Mouse (Mus musculus) embryonic facial prominence, embryonic 14.5 days (tissue): Measurements from ENCODE around the gene C130050O18Rik. TPM values are rescaled to one million over a fixed set of nuclear protein-coding genes. Genes with fewer than 3 reads are reported as not detected.
A peak's percentile ranks its signal among the peaks of the same experiment; 100 is the strongest.

Experiments used
- ATAC-seq: fragments of 200-750 bp; cut with Nextera tagmentation; 2 replicates; pipeline ENCODE4 v1.8.0; 2017; ENCODE audit warnings: low read depth, moderate number of reproducible peaks, moderate TSS enrichment
- DNase-seq: peaks from one replicate; pipeline ENCODE4 v3.0.0-alpha.2; 2015; ENCODE audit warnings: low spot score
- H3K27ac ChIP-seq: fragments of 300-500 bp; sonication (generic); replicated peaks from 2 replicates; pipeline ENCODE4 v1.5.1; 2014; ENCODE audit warnings: low read depth, mild to moderate bottlenecking, low read length, moderate library complexity
- H3K27me3 ChIP-seq: fragments of 300-500 bp; sonication (generic); replicated peaks from 2 replicates; pipeline ENCODE4 v1.6.1; 2014; ENCODE audit warnings: low read length; ENCODE audit not compliant: control insufficient read depth, insufficient read depth
- H3K36me3 ChIP-seq: fragments of 300-500 bp; sonication (generic); 2 replicates; pipeline ENCODE4 v1.6.1; 2014; ENCODE audit warnings: low read length, mixed read lengths; ENCODE audit not compliant: control insufficient read depth, insufficient read depth
- H3K4me1 ChIP-seq: fragments of 300-500 bp; sonication (generic); 2 replicates; pipeline ENCODE4 v1.6.1; 2014; ENCODE audit warnings: antibody characterized with exemption, low read length; ENCODE audit not compliant: control insufficient read depth, insufficient read depth
- H3K4me2 ChIP-seq: fragments of 300-500 bp; sonication (generic); 2 replicates; pipeline ENCODE4 v1.6.1; 2014; ENCODE audit warnings: low read depth, mild to moderate bottlenecking, low read length, moderate library complexity, mixed read lengths
- H3K4me3 ChIP-seq: fragments of 300-500 bp; sonication (generic); 2 replicates; pipeline ENCODE4 v1.5.1; 2014; ENCODE audit warnings: low read depth, mild to moderate bottlenecking, low read length
- H3K9ac ChIP-seq: fragments of 300-500 bp; sonication (generic); 2 replicates; pipeline ENCODE4 v1.6.1; 2014; ENCODE audit warnings: low read depth, mild to moderate bottlenecking, low read length, moderate library complexity, mixed read lengths
- H3K9me3 ChIP-seq: fragments of 300-500 bp; sonication (generic); 2 replicates; pipeline ENCODE4 v1.6.1; 2016; ENCODE audit warnings: low read length; ENCODE audit not compliant: control insufficient read depth
- WGBS: fragments of 180-500 bp; shearing (Covaris S2); extraction: QIAGEN DNeasy Blood & Tissue Kit; methylation state at CpG from one replicate; pipeline ENCODE4 v1.1.7; 2014; 5-methylcytosine and 5-hydroxymethylcytosine counted together
- polyA plus RNA-seq: library from polyadenylated mRNA; unstranded; fragments of >200 nt; fragmentation: Nextera tagmentation; extraction: Ambion mirVana; gene quantifications from 2 replicates; pipeline ENCODE4 v1.2.1, GENCODE M21; 2014

The C130050O18Rik gene
- polyA plus RNA-seq, 1 experiment from 2014 or later: 5.2 TPM

DNA sequence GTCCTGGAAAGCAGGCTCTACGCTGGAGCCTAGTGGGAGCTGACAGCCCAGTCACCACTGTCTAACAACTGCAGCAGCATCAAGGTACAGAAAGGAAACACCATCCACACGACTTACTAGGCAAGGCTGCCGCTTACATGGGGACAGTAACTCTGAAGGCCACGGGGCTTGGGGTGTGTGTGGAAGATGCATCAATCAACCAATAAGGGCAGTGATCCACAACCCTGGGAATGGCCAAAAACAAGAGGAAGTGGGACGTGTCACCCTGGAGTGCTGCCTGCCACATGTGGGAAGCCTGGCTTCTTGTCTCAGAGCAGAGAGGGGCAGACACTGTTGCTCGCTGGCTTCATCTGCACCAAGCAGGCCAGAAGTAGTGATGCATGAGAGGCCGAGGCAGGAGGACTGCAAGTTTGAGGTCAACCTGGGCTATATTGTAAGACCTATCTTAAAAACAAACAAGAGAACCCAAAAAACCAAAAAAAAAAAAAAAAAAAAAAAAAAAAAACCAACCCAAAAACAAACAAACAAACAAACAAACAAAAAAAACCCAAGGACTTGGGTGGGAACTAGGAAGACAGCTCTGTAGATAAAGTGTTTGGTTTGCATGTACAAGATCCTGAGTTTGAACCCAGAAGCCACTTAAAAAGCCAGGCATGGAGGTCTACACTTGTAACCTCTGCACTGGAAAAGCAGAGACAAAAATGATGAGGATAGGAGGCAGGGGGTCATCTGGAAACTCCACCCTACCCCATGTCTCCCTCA, 27.8 kb downstream of the C130050O18Rik start:
- Histone ChIP-seq H3K4me1 (peaks cover 10% of the 10 kb centered on the region; the same call in 1 of the 2 replicates), H3K4me3 (no peak overlapping the region)
- 61% methylated on average over 7 of the region's 7 CpGs for WGBS

DNA sequence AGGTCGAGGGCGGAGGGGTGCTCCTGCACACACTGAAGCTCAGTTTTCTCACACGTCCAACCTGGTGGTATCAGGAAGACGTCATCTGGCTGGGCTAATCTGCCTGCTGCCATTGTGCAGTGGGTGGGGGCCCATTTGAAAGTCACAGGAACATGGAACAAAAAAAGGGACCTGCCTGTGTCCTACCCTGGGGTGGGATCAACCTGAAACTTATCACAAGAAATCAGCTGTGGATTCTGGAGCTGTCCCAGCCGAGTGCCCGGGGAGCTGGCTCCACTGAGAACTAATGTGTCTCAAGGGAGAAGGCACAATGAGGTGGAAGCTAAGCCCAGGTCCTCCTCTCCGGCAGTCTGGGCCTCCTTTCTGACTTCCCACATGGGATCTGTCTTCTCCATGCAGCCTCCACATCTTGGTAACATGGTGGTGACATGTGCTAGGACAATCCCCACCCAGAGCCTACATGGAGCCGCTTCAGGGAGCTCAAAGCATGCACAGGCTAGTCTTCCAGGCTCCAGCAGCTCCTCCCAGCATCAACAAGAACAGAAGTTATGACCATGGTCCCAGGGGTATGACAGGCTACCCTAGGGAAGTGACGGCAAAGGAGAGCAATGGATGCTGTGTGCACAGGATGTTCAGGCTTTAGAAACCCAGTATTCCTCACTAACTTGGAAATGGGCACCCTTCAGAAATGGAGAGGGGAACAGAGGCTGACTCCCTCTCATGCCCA, 28.9 kb downstream of the C130050O18Rik start:
- H3K4me3 ChIP-seq: no peak overlapping the region
- 71% methylated on average over 9 of the region's 9 CpGs for WGBS

More for the DNA sequence above, 27.8 kb downstream of the C130050O18Rik start:
- no peak for ATAC-seq
- H3K36me3 ChIP-seq: no peaks in the 10 kb centered on the region
- no peak overlapping the region for H3K27ac ChIP-seq
- DNase-seq: no peak
- H3K9me3 ChIP-seq: no peaks in the 10 kb centered on the region
- H3K4me2 ChIP-seq: no peak overlapping the region
- no peaks in the 10 kb centered on the region for H3K27me3 ChIP-seq
- peak overlapping the region; percentile 34; the same call in 1 of the 2 replicates for H3K9ac ChIP-seq

DNA sequence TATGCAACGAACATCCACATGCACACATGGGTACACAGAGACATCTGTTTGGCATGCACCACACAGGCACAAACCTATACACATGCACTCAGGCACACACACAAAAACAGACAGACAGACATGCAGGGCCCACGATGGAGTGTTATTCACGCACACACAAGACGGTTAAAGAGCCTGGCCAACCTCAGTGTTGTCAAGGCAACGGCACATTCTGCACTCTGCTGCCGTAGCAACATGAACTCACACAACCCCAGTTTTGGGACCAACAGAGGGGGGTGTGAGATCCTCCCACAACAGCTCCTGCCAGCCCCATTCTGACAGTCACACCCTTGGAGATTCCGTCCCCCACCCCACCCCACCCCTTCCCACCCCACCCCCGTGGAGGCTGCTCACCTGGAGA, 29.9 kb downstream of the C130050O18Rik start:
- Histone ChIP-seq H3K4me3 (no peak overlapping the region), H3K36me3 (no peaks in the 10 kb centered on the region), H3K27me3 (no peaks in the 10 kb centered on the region), H3K9me3 (no peaks in the 10 kb centered on the region), H3K4me2 (no peak overlapping the region), H3K4me1 (peaks cover 10% of the 10 kb centered on the region; the same call in 1 of the 2 replicates), H3K9ac (no peak overlapping the region), H3K27ac (no peak overlapping the region)
- 0 out of 2 replicates have a peak, but pooled peaks have one; percentile 14 for ATAC-seq
- 48% methylated on average over 8 of the region's 8 CpGs for WGBS
- peak; percentile 54 for DNase-seq

More for the DNA sequence above, 28.9 kb downstream of the C130050O18Rik start:
- H3K36me3 ChIP-seq: no peaks in the 10 kb centered on the region
- no peak overlapping the region for H3K27ac ChIP-seq
- peaks cover 10% of the 10 kb centered on the region; the same call in 1 of the 2 replicates for H3K4me1 ChIP-seq
- H3K27me3 ChIP-seq: no peaks in the 10 kb centered on the region
- H3K9me3 ChIP-seq: no peaks in the 10 kb centered on the region
- H3K9ac ChIP-seq: no peak overlapping the region
- DNase-seq (no peak), ATAC-seq (no peak)
- H3K4me2 ChIP-seq: no peak overlapping the region

DNA sequence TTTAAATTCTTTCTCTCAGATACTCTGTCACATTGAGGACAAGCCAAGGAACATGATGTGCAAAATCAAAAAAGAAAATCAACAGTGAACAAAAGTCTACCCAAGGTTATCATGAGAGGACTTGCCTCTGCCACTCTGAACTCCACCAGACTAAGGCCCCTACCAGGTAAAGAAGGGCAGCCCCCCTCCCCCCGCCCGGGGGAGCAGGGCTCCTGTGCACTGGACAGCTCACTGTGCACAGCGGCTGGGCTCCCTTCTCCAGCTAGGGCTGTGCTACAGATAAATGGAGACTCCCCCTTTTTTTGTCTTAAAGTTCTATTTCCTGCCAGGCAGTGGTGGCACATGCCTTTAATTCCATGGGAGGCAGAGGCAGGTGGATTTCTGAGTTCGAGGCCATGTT, 32.7 kb downstream of the C130050O18Rik start:
- no peak for ATAC-seq

DNA sequence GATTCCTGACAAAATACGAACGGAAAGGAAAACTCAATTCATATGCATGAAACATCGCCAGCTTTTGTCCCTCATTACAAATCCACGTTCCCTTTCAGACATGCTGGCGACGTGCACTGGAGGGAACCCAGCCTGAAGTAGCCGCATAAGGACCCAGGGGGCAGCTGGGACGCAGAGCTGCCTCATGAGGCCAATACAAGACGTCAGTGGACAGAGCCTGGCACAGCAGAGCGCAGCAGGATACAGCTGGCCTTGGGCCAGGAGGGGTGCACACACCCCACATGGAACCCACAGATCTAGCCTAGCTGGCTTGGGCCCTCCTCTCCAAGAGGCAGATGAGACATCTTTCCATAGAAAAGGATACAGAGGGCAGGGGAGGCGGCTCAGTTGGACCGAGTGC, 33.4 kb downstream of the C130050O18Rik start:
- 84% methylated on average over 12 of the region's 12 CpGs for WGBS
- no peak for ATAC-seq
- Histone ChIP-seq H3K4me3 (no peak overlapping the region), H3K36me3 (no peaks in the 10 kb centered on the region), H3K4me1 (peaks cover 13% of the 10 kb centered on the region; the same call in 1 of the 2 replicates), H3K27me3 (no peaks in the 10 kb centered on the region), H3K9ac (no peak overlapping the region), H3K9me3 (no peaks in the 10 kb centered on the region), H3K4me2 (no peak overlapping the region), H3K27ac (no peak overlapping the region)
- DNase-seq: no peak

More for the DNA sequence above, 32.7 kb downstream of the C130050O18Rik start:
- no peaks in the 10 kb centered on the region for H3K36me3 ChIP-seq
- H3K4me3 ChIP-seq: no peak overlapping the region
- DNase-seq: no peak
- no peaks in the 10 kb centered on the region for H3K27me3 ChIP-seq
- peaks cover 11% of the 10 kb centered on the region; the same call in 1 of the 2 replicates for H3K4me1 ChIP-seq
- H3K4me2 ChIP-seq: no peak overlapping the region
- H3K27ac ChIP-seq: no peak overlapping the region
- 95% methylated on average over 4 of the region's 4 CpGs for WGBS
- no peaks in the 10 kb centered on the region for H3K9me3 ChIP-seq
- H3K9ac ChIP-seq: no peak overlapping the region

DNA sequence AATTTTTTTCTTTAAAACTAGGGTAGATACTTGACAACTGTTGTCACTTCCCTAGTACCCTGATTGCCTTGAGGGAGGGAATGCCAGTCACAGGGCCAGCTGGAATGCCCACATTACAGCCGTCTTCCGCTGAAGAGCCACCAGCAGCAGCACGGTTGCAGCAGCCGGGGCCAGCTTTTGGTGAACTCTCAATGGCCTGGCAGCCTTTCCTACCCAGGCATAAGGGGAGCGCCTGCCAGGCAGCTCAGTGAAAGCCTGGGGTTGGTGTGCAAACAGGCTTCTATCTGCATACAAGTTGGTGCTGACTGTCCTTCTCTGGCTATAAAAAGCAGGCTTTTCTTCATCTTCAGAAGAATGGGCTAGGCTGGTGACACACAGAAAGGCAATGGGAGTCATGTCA, 35.4 kb downstream of the C130050O18Rik start:
- no peaks in the 10 kb centered on the region for H3K27me3 ChIP-seq
- no peak overlapping the region for H3K4me2 ChIP-seq
- H3K9me3 ChIP-seq: no peaks in the 10 kb centered on the region
- ATAC-seq: no peak
- DNase-seq: no peak
- H3K36me3 ChIP-seq: no peaks in the 10 kb centered on the region
- H3K4me1 ChIP-seq: peaks cover 3% of the 10 kb centered on the region; the same call in 1 of the 2 replicates
- no peak overlapping the region for H3K4me3 ChIP-seq
- no peak overlapping the region for H3K9ac ChIP-seq
- H3K27ac ChIP-seq: no peak overlapping the region
- WGBS: 96% methylated on average over 5 of the region's 5 CpGs

DNA sequence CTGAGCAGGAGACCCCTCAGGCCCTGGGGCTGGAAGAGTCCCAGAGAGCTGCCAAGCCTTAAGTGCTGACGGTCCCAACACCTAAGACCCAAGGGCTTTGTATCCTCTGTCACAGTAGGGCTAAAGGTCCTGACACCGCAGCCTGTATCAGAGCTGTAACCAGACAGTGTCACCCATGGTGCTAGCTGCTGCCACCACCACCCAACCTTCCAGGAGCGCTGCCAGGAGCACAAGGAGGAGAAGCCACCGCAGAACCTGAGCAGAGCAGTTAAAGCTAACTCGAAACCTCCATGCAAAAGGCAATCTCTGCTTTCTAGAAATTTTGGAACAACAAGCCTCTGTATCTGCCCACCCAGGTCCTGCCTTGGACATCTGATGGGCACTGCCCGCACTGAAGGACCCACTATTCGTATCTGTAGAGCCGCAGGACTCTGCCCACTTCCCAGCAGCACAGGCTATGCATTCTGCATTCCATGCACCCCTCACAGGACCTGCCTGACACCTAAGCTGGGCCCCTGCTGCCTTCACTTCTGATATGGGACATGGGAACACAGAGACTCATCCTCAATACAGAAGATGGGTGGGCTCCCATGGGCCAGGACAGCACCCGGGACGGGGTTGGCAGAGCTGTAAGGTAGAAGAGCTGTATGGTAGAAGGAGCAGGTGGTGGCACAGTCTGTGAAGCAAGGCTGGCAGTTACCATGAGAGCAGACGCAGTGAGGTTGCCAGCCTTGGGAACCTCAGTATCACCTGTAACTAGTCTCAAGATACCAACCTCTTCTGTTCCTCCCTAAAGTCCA, 36.0 kb downstream of the C130050O18Rik start:
- DNase-seq: no peak
- WGBS: 94% methylated on average over 11 of the region's 11 CpGs
- H3K9ac ChIP-seq: no peak overlapping the region
- peaks cover 3% of the 10 kb centered on the region; the same call in 1 of the 2 replicates for H3K4me1 ChIP-seq
- no peaks in the 10 kb centered on the region for H3K27me3 ChIP-seq
- H3K4me3 ChIP-seq: no peak overlapping the region
- H3K4me2 ChIP-seq: no peak overlapping the region
- H3K36me3 ChIP-seq: no peaks in the 10 kb centered on the region
- no peaks in the 10 kb centered on the region for H3K9me3 ChIP-seq
- ATAC-seq: no peak
- H3K27ac ChIP-seq: no peak overlapping the region

DNA sequence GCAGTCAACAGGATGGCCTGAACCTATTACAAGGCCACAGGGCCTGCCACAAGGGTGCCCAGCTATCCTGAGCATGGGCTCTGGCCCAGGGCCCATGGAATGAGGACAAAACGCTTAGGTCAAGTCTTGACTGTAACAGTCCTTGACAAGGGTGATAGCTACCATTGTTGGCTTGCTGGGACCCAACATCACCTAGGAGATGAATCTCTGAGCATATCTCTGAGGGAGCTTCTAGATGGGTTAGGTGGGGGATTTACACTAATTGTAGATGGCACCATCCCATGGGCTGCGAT, 36.6 kb downstream of the C130050O18Rik start:
- Histone ChIP-seq H3K4me3 (no peak overlapping the region), H3K4me2 (no peak overlapping the region), H3K4me1 (peaks cover 3% of the 10 kb centered on the region; the same call in 1 of the 2 replicates), H3K9me3 (no peaks in the 10 kb centered on the region), H3K27ac (no peak overlapping the region), H3K9ac (no peak overlapping the region), H3K36me3 (no peaks in the 10 kb centered on the region), H3K27me3 (no peaks in the 10 kb centered on the region)
- ATAC-seq: no peak
- no peak for DNase-seq
- 90% methylated on average over 2 of the region's 2 CpGs for WGBS
